Mouse (Mus musculus) CH12.LX (cell line): ENCODE measurements around the gene Klhl10. TPM values are rescaled to one million over a fixed set of nuclear protein-coding genes. Genes with fewer than 3 reads are reported as not detected.
A peak's percentile ranks its signal among the peaks of the same experiment; 100 is the strongest.

Experiments
- DNase-seq: peaks from one replicate; pipeline ENCODE4 v3.0.0-alpha.2; 2013; ENCODE audit errors: extremely low read depth
- H3K27ac ChIP-seq: 2 replicates; pipeline ENCODE4 v1.5.1; 2012; ENCODE audit warnings: low read depth, mild to moderate bottlenecking, control low read depth, moderate library complexity; ENCODE audit not compliant: insufficient read depth
- H3K27me3 ChIP-seq: replicated peaks from 2 replicates; pipeline ENCODE3; 2012; ENCODE audit warnings: inconsistent platforms
- H3K36me3 ChIP-seq, 2 experiments: replicated peaks in 1 of 2; 2 replicates each; pipeline versions ENCODE3 to v1.6.1; 2012; ENCODE audit warnings: inconsistent platforms in 1 of 2, low read length in 1 of 2, mild to moderate bottlenecking in 1 of 2, mixed read lengths in 1 of 2, moderate library complexity in 1 of 2; ENCODE audit not compliant: control insufficient read depth in 1 of 2, insufficient read depth in 1 of 2
- H3K4me1 ChIP-seq, 2 experiments: 2 replicates each; pipeline ENCODE4 v1.6.1; 2012; ENCODE audit warnings: inconsistent platforms in 1 of 2, moderate library complexity in 1 of 2; ENCODE audit not compliant: insufficient read depth in 2 of 2, control insufficient read depth in 1 of 2
- H3K4me2 ChIP-seq: 2 replicates; pipeline ENCODE4 v1.6.1; 2012; ENCODE audit warnings: low read depth, mild to moderate bottlenecking, control low read depth; ENCODE audit not compliant: poor library complexity, insufficient read depth, severe bottlenecking
- H3K4me3 ChIP-seq, 3 experiments: fragments of 150-350 bp in 1 of 3; sonication (generic) in 1 of 3; replicated peaks in 1 of 3; 2 replicates each; pipeline versions ENCODE3 to v1.5.1; 2011 to 2012; ENCODE audit warnings: low read depth in 2 of 3, low read length in 2 of 3, mild to moderate bottlenecking in 2 of 3, moderate library complexity in 2 of 3, control low read depth in 1 of 3, improper control_type of control experiment in 1 of 3, inconsistent platforms in 1 of 3, mixed read lengths in 1 of 3; ENCODE audit not compliant: poor library complexity in 1 of 3
- H3K79me2 ChIP-seq: replicated peaks from 2 replicates; pipeline ENCODE4 v1.6.1; 2012; ENCODE audit warnings: mild to moderate bottlenecking, moderate library complexity; ENCODE audit not compliant: control insufficient read depth, poor library complexity, insufficient read depth, severe bottlenecking; ENCODE audit errors: extremely low read depth
- H3K9ac ChIP-seq: 2 replicates; pipeline ENCODE4 v1.6.1; 2012; ENCODE audit warnings: low read depth, mild to moderate bottlenecking, control low read depth, moderate library complexity; ENCODE audit not compliant: insufficient read depth
- H3K9me3 ChIP-seq: replicated peaks from 2 replicates; pipeline ENCODE3; 2012; ENCODE audit warnings: low read length, inconsistent platforms, mixed read lengths
- BHLHE40 ChIP-seq: IDR thresholded peaks from 2 replicates; pipeline ENCODE4 v1.6.1; 2011; ENCODE audit warnings: mild to moderate bottlenecking, low read depth, low read length, improper control_type of control experiment
- CHD1 ChIP-seq: IDR thresholded peaks from 2 replicates; pipeline ENCODE4 v1.6.1; 2012; ENCODE audit warnings: low read depth, low read length, improper control_type of control experiment, inconsistent platforms
- CHD2 ChIP-seq: IDR thresholded peaks from 2 replicates; pipeline ENCODE4 v1.6.1; 2011; ENCODE audit warnings: low read length, improper control_type of control experiment
- CTCF ChIP-seq, 2 experiments: IDR thresholded peaks in 1 of 2; conservative IDR thresholded peaks in 1 of 2; 2 replicates each; pipeline ENCODE4 v1.5.1; 2011 to 2012; ENCODE audit warnings: low read depth in 2 of 2, low read length in 2 of 2, improper control_type of control experiment in 1 of 2, inconsistent platforms in 1 of 2, mild to moderate bottlenecking in 1 of 2, moderate library complexity in 1 of 2
- ELF1 ChIP-seq: IDR thresholded peaks from 2 replicates; pipeline ENCODE4 v1.6.1; 2014; ENCODE audit warnings: low read depth, mild to moderate bottlenecking, inconsistent platforms, low read length, improper control_type of control experiment
- EP300 ChIP-seq: IDR thresholded peaks from 2 replicates; pipeline ENCODE4 v1.6.1; 2011; ENCODE audit warnings: low read length, improper control_type of control experiment
- IRF4 ChIP-seq: IDR thresholded peaks from 2 replicates; pipeline ENCODE4 v1.6.1; 2014; ENCODE audit warnings: low read depth, mild to moderate bottlenecking, inconsistent platforms, low read length, improper control_type of control experiment
- JUND ChIP-seq: conservative IDR thresholded peaks from 2 replicates; pipeline ENCODE4 v1.6.1; 2011; ENCODE audit warnings: low read depth, low read length, improper control_type of control experiment
- MAFK ChIP-seq: IDR thresholded peaks from 2 replicates; pipeline ENCODE4 v1.6.1; 2011; ENCODE audit warnings: low read length, improper control_type of control experiment; ENCODE audit not compliant: insufficient replicate concordance
- MAX ChIP-seq: IDR thresholded peaks from 2 replicates; pipeline ENCODE4 v1.6.1; 2011; ENCODE audit warnings: low read length, improper control_type of control experiment
- NRF1 ChIP-seq: IDR thresholded peaks from 2 replicates; pipeline ENCODE4 v1.6.1; 2014; ENCODE audit warnings: low read depth, mild to moderate bottlenecking, inconsistent platforms, low read length, improper control_type of control experiment, moderate library complexity
- POLR2A ChIP-seq: IDR thresholded peaks from 2 replicates; pipeline ENCODE4 v1.6.1; 2011; ENCODE audit warnings: low read depth, mild to moderate bottlenecking, improper control_type of control experiment, low read length
- RAD21 ChIP-seq: IDR thresholded peaks from 2 replicates; pipeline ENCODE4 v1.6.1; 2011; ENCODE audit warnings: low read depth, mild to moderate bottlenecking, low read length, improper control_type of control experiment, moderate library complexity
- SMC3 ChIP-seq: IDR thresholded peaks from 2 replicates; pipeline ENCODE4 v1.6.1; 2011; ENCODE audit warnings: low read depth, low read length, improper control_type of control experiment
- TBP ChIP-seq: conservative IDR thresholded peaks from 2 replicates; pipeline ENCODE4 v1.6.1; 2011; ENCODE audit warnings: low read depth, low read length, improper control_type of control experiment
- TCF12 ChIP-seq: IDR thresholded peaks from 2 replicates; pipeline ENCODE4 v1.6.1; 2014; ENCODE audit warnings: low read depth, mild to moderate bottlenecking, inconsistent platforms, low read length, improper control_type of control experiment
- UBTF ChIP-seq: IDR thresholded peaks from 2 replicates; pipeline ENCODE4 v1.6.1; 2012; ENCODE audit warnings: low read depth, mild to moderate bottlenecking, inconsistent platforms, low read length, improper control_type of control experiment, moderate library complexity
- USF1 ChIP-seq: IDR thresholded peaks from 2 replicates; pipeline ENCODE4 v1.6.1; 2014; ENCODE audit warnings: low read depth, mild to moderate bottlenecking, inconsistent platforms, low read length, improper control_type of control experiment
- ZC3H11A ChIP-seq: IDR thresholded peaks from 2 replicates; pipeline ENCODE4 v1.6.1; 2012; ENCODE audit warnings: low read depth, mild to moderate bottlenecking, inconsistent platforms, low read length, improper control_type of control experiment
- ZMIZ1 ChIP-seq: IDR thresholded peaks from 2 replicates; pipeline ENCODE4 v1.6.1; 2012; ENCODE audit warnings: low read depth, mild to moderate bottlenecking, inconsistent platforms, low read length, improper control_type of control experiment
- ZNF384 ChIP-seq: IDR thresholded peaks from 2 replicates; pipeline ENCODE4 v1.6.1; 2012; ENCODE audit warnings: low read depth, low read length, improper control_type of control experiment, inconsistent platforms
- dilution Hi-C: fragments of 300-500 bp; cut with MboI; formaldehyde crosslinking; loops from 2 replicates; pipeline ENCODE4 v1.14.3; 2020; ENCODE audit warnings: low sequenced_read_pairs; ENCODE audit not compliant: extremely low pct_unique_long_range_greater_than_20kb, extremely low pct_ligation_motif_present
- in situ Hi-C: fragments of 300-500 bp; cut with MboI; formaldehyde crosslinking; loops from 3 replicates; pipeline ENCODE4 v1.14.3; 2019; ENCODE audit warnings: low sequenced_read_pairs, low pct_ligation_motif_present, low pct_unique_long_range_greater_than_20kb, mixed read lengths
- polyA plus RNA-seq: library from polyadenylated mRNA; unstranded; fragments of >175 nt; gene quantifications from 2 replicates; pipeline ENCODE4 v1.2.1, GENCODE M21; 2012; ENCODE audit warnings: low read depth; ENCODE audit not compliant: insufficient read length
- total RNA-seq, 2 experiments: library from RNA; depleted of rRNA; stranded (reverse); fragments of 300-350 nt in 1 of 2; fragments of >200 nt in 1 of 2; gene quantifications; 2 replicates each; pipeline ENCODE4 v1.2.3; 2012 to 2014

Klhl10 gene
- total and polyA plus RNA-seq, 3 experiments: 0.30 to 1.1 (median 0.48) TPM

DNA sequence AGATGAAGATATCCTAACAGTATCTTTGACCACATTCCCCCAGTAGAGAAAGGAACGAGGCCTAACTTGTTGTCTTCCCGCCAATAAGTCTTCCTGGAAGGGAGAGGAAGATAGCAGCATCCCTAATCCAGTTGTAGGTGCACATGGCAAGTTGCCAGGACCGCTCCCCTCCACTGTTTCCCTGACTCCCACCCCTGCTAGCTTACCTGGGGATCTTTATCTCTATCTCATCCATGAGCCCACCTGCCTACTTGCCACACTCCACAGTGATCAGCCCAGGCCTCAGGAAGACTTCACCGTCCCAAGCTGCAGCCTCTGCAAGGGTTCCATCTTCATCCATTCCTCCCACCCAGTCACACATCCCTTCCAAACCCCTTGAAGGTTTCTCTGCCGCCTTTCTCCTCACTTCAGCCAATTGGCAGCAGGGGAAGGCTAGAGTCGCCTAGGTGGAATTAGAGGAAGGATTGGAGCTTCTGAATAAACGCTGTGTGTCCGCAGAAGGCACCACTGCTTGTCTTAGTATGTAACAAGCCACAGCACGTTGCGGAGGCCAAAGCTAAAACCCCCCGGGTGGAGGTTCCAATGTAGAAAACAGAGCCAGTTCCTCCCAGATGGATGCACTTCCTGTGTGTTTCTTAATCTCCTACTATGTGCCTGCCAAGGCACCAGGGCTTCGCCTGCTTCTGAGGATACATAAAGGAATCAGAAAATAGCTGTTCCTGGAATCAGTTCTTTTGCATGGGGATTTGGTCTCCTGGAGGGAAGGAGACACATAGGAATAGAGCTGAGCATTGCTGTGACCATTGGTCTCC lies 41.8 kb upstream of the Klhl10 start:
- H3K27ac ChIP-seq: no peak overlapping the region
- H3K4me1 ChIP-seq: peaks cover 13 to 25% of the 10 kb centered on the region in 2 experiments
- DNase-seq: no peak
- peaks cover 87% of the 10 kb centered on the region for H3K27me3 ChIP-seq
- in situ Hi-C loops: no loop called here
- no peak for TF ChIP-seq POLR2A
- TF ChIP-seq EP300: no peak
- no peak for TF ChIP-seq BHLHE40
- TF ChIP-seq ZNF384: no peak
- TF ChIP-seq ZMIZ1: no peak
- no peak for TF ChIP-seq TBP
- no peak for TF ChIP-seq RAD21
- TF ChIP-seq IRF4: no peak
- no peak for TF ChIP-seq JUND
- no peak for TF ChIP-seq NRF1
- no peak for TF ChIP-seq SMC3
- no peak overlapping the region for H3K9ac ChIP-seq
- no peaks in the 10 kb centered on the region for H3K36me3 ChIP-seq
- H3K9me3 ChIP-seq: no peaks in the 10 kb centered on the region
- no peak overlapping the region for H3K4me3 ChIP-seq
- dilution Hi-C loops: no loop called here
- H3K79me2 ChIP-seq: no peaks in the 10 kb centered on the region
- no peak overlapping the region for H3K4me2 ChIP-seq

GRCm38 (mm10) chr11:100400842-100401241 lies 40.9 kb upstream of the Klhl10 start:
- TF ChIP-seq TCF12 (no peak), USF1 (no peak), CHD1 (no peak), EP300 (no peak), CHD2 (no peak), ELF1 (0 out of 2 replicates have a peak, but pooled peaks have one; percentile 8), BHLHE40 (peak; percentile 79), MAFK (no peak), MAX (no peak), ZC3H11A (no peak), SMC3 (no peak), POLR2A (no peak), CTCF (conservative IDR thresholded peaks at IDR 0.05 in 1 of 2, IDR thresholded peaks at IDR 0.05 in 1 of 2; ENCODE audit: low read depth in 2 of 2, low read length in 2 of 2) (no peak), UBTF (no peak)

More at GRCm38 (mm10) chr11:100400842-100401241, 40.9 kb upstream of the Klhl10 start:
- Histone ChIP-seq H3K36me3 (no peaks in the 10 kb centered on the region), H3K4me3 (no peak overlapping the region), H3K27ac (no peak overlapping the region), H3K79me2 (no peaks in the 10 kb centered on the region), H3K9ac (no peak overlapping the region), H3K9me3 (no peaks in the 10 kb centered on the region), H3K4me2 (no peak overlapping the region), H3K4me1 (peaks cover 8 to 25% of the 10 kb centered on the region in 2 experiments), H3K27me3 (peaks cover 80% of the 10 kb centered on the region)
- dilution Hi-C loops: no loop called here
- in situ Hi-C loops: no loop called here
- DNase-seq: peak; percentile 32
